Mouse (Mus musculus) induced T-regulatory cell, adult 2 months (primary cell): Measurements from ENCODE around the gene Olfr469.
"Not testable (repeated sequence)": the region's sequence is repeated elsewhere in the genome, so short reads cannot be mapped to it uniquely, and the experiment has no call there.

ENCODE experiments used
- DNase-seq: peaks from one replicate; pipeline ENCODE4 v3.0.0-alpha.2; 2012; ENCODE audit warnings: low read depth

The Olfr469 gene

DNA sequence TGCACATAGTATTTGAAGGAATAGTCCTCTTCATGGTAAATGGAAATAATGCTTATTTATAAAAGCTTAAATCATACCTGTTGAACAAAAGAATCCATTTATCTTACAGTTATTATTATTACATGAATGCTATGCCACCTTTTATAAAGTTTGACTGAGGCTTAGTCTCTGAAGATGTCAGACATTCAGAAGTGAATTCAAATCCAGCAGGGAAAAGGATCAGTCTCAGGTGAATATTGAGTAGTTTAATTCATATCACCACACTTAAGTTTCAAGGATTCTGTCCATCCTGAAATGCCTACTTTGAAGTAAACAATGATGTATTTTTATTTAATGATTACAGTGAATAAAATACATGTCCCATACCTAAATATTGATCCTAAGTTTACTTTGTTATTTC, at the start of gene Olfr469:
Gene Olfr469 (minus strand): TSS at position 101 of the 400 bp plus-strand sequence.
- not testable (repeated sequence) for DNase-seq

DNA sequence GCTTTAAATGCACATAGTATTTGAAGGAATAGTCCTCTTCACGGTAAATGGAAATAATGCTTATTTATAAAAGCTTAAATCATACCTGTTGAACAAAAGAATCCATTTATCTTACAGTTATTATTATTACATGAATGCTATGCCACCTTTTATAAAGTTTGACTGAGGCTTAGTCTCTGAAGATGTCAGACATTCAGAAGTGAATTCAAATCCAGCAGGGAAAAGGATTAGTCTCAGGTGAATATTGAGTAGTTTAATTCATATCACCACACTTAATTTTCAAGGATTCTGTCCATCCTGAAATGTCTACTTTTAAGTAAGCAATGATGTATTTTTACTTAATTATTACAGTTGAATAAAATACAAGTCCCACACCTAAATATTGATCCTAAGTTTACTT, 22.0 kb upstream of the Olfr469 start, which contains the start of gene Olfr470:
Gene Olfr470 (minus strand): TSS at position 101 of the 400 bp plus-strand sequence.
- not testable (repeated sequence) for DNase-seq

- DNase-seq = peak; percentile 7
These were observed 16.4 kb upstream of the Olfr469 start for GRCm38 (mm10) chr7:107841719-107842118.

- not testable (repeated sequence) for DNase-seq
These were observed 1.5 kb downstream of the Olfr469 start for GRCm38 (mm10) chr7:107823867-107824266.

DNA sequence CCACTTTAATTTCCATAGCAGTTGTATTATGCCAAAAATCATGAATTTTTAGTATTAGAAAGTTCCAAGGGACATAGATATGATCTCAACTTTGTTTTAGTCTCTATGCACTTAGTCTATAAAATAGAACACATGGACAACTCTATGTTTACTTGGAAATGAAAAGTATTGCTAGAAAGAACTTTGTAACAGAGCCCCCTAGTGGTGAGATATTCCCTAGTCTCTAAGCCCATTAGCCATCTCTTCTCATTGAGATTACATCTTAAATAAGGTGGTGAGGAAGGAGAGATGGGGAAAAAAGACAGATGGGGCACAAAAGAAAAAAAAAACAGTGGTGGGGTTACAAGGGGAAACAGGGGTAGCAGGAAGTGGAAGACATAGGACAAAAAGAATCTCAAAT, 5.9 kb downstream of the Olfr469 start:
- DNase-seq = peak; percentile 3

DNA sequence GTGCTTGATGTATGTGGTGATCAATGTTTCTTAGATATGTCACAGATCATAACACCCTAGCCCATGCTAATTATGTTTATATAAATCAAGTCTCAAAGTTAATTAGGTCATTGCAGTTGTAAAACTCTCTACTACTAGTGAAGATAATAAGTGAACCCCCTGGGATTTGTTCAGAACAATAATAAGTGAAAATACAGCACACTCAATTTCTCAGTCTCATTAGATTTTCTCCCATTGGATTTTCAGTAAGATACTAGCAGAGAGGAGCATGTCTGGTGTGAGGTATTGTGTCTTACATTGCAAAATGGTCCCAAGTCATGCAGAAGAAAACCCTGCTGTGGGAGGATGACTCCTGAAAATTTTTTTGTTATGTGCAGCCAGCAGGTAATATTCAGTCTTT, 13.4 kb downstream of the Olfr469 start, which contains the start of gene Olfr467:
Gene Olfr467 (plus strand): TSS at position 301 of the 400 bp plus-strand sequence.
- DNase-seq = no peak

GRCm38 (mm10) chr7:107802138-107802537, 23.2 kb downstream of the Olfr469 start:
- DNase-seq = no peak

- DNase-seq = no peak
These were observed 24.2 kb downstream of the Olfr469 start, which contains the start of gene Ovch2 for GRCm38 (mm10) chr7:107801108-107801507. Gene Ovch2, minus strand, starts transcription at chr7:107801208.

DNA sequence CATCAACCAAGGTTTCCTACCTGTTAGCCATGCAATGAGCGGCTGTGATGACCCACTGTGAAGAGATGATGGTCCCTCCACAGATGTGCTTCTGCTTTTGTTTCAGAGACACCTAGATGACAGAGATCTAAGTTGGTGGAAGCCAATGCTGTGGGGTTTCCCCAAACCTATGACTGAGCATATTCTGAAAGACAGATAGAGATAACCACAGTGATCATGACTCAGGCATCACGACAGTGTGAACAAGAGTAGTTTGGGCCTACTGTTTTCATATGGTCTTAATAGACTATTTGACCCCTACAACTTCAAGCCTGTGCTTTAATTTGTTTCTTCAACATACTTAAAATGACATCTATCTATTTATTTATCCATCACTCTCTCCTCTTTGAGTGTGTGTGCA, 28.8 kb downstream of the Olfr469 start:
- no peak for DNase-seq

- DNase-seq = peak; percentile 44
These were observed 37.2 kb downstream of the Olfr469 start for GRCm38 (mm10) chr7:107787977-107788620.

DNA sequence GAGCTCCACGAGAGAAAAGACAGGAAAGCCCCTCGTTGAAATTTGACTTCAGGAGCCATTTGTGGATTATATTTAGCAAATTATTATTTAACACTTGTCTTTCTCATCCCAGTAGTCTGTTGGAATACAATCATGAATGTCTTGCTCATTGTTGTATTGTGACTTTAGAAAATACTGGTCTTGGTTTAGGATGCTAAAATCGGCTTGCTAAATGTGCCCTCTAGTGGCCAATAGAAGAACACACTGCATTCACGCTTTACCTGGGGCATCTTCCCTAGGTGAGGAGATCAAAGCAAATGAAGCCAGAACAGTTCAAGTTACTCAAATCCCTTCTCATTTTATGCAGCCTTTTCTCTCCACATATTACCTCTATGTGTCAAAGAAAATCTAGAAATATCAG, 45.7 kb downstream of the Olfr469 start:
- DNase-seq = peak; percentile 36

DNA sequence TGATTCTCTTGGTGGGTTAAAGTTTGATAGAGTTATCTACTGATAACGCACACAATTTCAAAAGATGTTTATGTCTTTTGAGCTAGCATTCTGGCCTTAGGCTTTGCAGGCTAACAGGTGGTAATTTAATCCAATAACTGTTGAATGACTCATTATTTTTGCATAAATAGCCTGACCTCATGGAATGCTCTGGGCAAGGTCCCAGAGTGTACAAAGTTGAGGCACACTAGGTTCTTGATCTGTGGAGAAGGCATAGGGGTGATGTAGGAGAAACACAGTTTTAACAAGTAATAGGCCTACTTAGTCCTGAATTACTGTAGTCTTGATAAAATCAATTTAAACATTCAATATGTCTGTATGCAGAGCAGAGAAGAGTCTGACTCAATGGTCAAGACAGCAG, 47.1 kb downstream of the Olfr469 start:
- no peak for DNase-seq

- no peak for DNase-seq
These were observed 54.5 kb downstream of the Olfr469 start for GRCm38 (mm10) chr7:107770812-107771211.
